ENCODE assay signal across 23 mouse cellular contexts in genomic region chr2:31656374-31656773, GRCm38 (mm10). TPM values are rescaled to one million over a fixed set of nuclear protein-coding genes. Genes with fewer than 3 reads are reported as not detected.
DNase-seq lines count a peak whose midpoint lies in the region; ATAC-seq and TF ChIP-seq lines count a peak whose summit lies in the region.
"Had no signal": no experiment of that assay in that cellular context is flagged by ENCODE, and none has a peak within 500 bp of the region (broad histone marks: within the 10 kb centered on the region; RNA-seq: fewer than 3 reads in every experiment).

No protein-coding gene starts in this region.

- no peaks in the 10 kb centered on the region for H3K9me3 ChIP-seq in embryonic facial prominence, embryonic 11.5 days (replicated peaks; ENCODE audit: control insufficient read depth, low read length)
- peaks cover 7% of the 10 kb centered on the region; the same call in 1 of the 2 replicates for H3K9me3 ChIP-seq in embryonic facial prominence, embryonic 10.5 days
- H3K9me3 ChIP-seq in midbrain, embryonic 11.5 days (ENCODE audit: control insufficient read depth, low read length), result no peaks in the 10 kb centered on the region
- no peaks in the 10 kb centered on the region for H3K9me3 ChIP-seq in midbrain, postnatal 0 days (ENCODE audit: low read length)

- DNase-seq in embryonic facial prominence, embryonic 11.5 days (ENCODE audit: low spot score), result no peak
- no peak for DNase-seq in embryonic facial prominence, embryonic 10.5 days (ENCODE audit: low spot score)
- DNase-seq in midbrain, embryonic 11.5 days (ENCODE audit: low spot score, missing footprints), result peak; percentile 81
- no peak for DNase-seq in midbrain, postnatal 0 days (ENCODE audit: low spot score)
- DNase-seq: adrenal gland, adult 2 months; adrenal gland, adult 8-10 months; adrenal gland, postnatal 10 days; adrenal gland, postnatal 14 days; adrenal gland, postnatal 25 days; adrenal gland, postnatal 36 days; B cell, adult 2 months; cerebellum, adult 11 months; cerebellum, adult 11-12 months; cerebellum, adult 18-20 months had no signal

- 87% methylated on average over 7 of the region's 7 CpGs for WGBS in embryonic facial prominence, embryonic 11.5 days
- WGBS in embryonic facial prominence, embryonic 10.5 days, result 84% methylated on average over 7 of the region's 7 CpGs
- WGBS in midbrain, embryonic 11.5 days, result 85% methylated on average over 7 of the region's 7 CpGs
- WGBS in midbrain, postnatal 0 days, result 88% methylated on average over 7 of the region's 7 CpGs

- peak; percentile 51; the same call in 1 of the 2 replicates for ATAC-seq in embryonic facial prominence, embryonic 11.5 days (replicated peaks; ENCODE audit: insufficient number of reproducible peaks, low FRiP score, low TSS enrichment, low read depth)
- no peak for ATAC-seq in midbrain, embryonic 11.5 days (ENCODE audit: low FRiP score)
- no peak for ATAC-seq in midbrain, postnatal 0 days (ENCODE audit: low FRiP score)
- ATAC-seq: activated CD4-positive, CD25-positive, alpha-beta regulatory T cell, adult 4 months; CD4-positive, CD25-positive, alpha-beta regulatory T cell, adult 4 months; Patski had no signal

- H3K4me3 ChIP-seq in embryonic facial prominence, embryonic 11.5 days (ENCODE audit: low read depth, low read length), result no peak overlapping the region
- H3K4me3 ChIP-seq in embryonic facial prominence, embryonic 10.5 days, result no peak overlapping the region
- H3K4me3 ChIP-seq in midbrain, embryonic 11.5 days (ENCODE audit: low read depth, low read length), result no peak overlapping the region
- H3K4me3 ChIP-seq in midbrain, postnatal 0 days (ENCODE audit: low read depth, low read length), result no peak overlapping the region

- no peaks in the 10 kb centered on the region for H3K36me3 ChIP-seq in embryonic facial prominence, embryonic 11.5 days (replicated peaks; ENCODE audit: control insufficient read depth, insufficient read depth, low read depth, low read length)
- no peaks in the 10 kb centered on the region for H3K36me3 ChIP-seq in embryonic facial prominence, embryonic 10.5 days (replicated peaks)
- H3K36me3 ChIP-seq in midbrain, embryonic 11.5 days (ENCODE audit: control insufficient read depth, insufficient read depth, low read length), result no peaks in the 10 kb centered on the region
- H3K36me3 ChIP-seq in midbrain, postnatal 0 days (ENCODE audit: insufficient read depth, low read length), result no peaks in the 10 kb centered on the region
- H3K36me3 ChIP-seq: G1E had no signal

- H3K27me3 ChIP-seq in embryonic facial prominence, embryonic 11.5 days (ENCODE audit: control insufficient read depth, insufficient read depth, low read length), result peaks cover 44% of the 10 kb centered on the region
- peaks cover 81% of the 10 kb centered on the region for H3K27me3 ChIP-seq in embryonic facial prominence, embryonic 10.5 days (replicated peaks; ENCODE audit: low read depth, poor library complexity, severe bottlenecking)
- peaks cover 66% of the 10 kb centered on the region for H3K27me3 ChIP-seq in midbrain, embryonic 11.5 days (ENCODE audit: control insufficient read depth, insufficient read depth, low read length)
- H3K27me3 ChIP-seq in midbrain, postnatal 0 days (ENCODE audit: insufficient read depth, low read length), result peaks cover 30% of the 10 kb centered on the region

- no peak overlapping the region for H3K4me2 ChIP-seq in embryonic facial prominence, embryonic 11.5 days (ENCODE audit: low read depth, low read length)
- H3K4me2 ChIP-seq in midbrain, embryonic 11.5 days, result no peak overlapping the region
- H3K4me2 ChIP-seq in midbrain, postnatal 0 days (ENCODE audit: low read depth, low read length, poor library complexity, severe bottlenecking), result no peak overlapping the region

- H3K9ac ChIP-seq in embryonic facial prominence, embryonic 11.5 days (replicated peaks; ENCODE audit: low read length), result no peak overlapping the region
- no peak overlapping the region for H3K9ac ChIP-seq in midbrain, embryonic 11.5 days (ENCODE audit: low read length)
- H3K9ac ChIP-seq in midbrain, postnatal 0 days (replicated peaks; ENCODE audit: low read length, poor library complexity, severe bottlenecking), result no peak overlapping the region

- H3K4me1 ChIP-seq in embryonic facial prominence, embryonic 11.5 days (ENCODE audit: control insufficient read depth, insufficient read depth, low read length), result peaks cover 7% of the 10 kb centered on the region; the same call in 1 of the 2 replicates
- H3K4me1 ChIP-seq in embryonic facial prominence, embryonic 10.5 days, result peaks cover 16% of the 10 kb centered on the region
- peaks cover 10% of the 10 kb centered on the region for H3K4me1 ChIP-seq in midbrain, embryonic 11.5 days (ENCODE audit: control insufficient read depth, insufficient read depth, low read length)
- H3K4me1 ChIP-seq in midbrain, postnatal 0 days (ENCODE audit: insufficient read depth, low read length), result no peaks in the 10 kb centered on the region

- no peak for TF ChIP-seq CTCF in midbrain, postnatal 0 days (IDR thresholded peaks at IDR 0.05)

- no peak overlapping the region for H3K27ac ChIP-seq in embryonic facial prominence, embryonic 11.5 days (replicated peaks; ENCODE audit: low read depth, low read length)
- no peak overlapping the region for H3K27ac ChIP-seq in embryonic facial prominence, embryonic 10.5 days (replicated peaks)
- H3K27ac ChIP-seq in midbrain, embryonic 11.5 days (ENCODE audit: low read depth, low read length), result no peak overlapping the region
- H3K27ac ChIP-seq in midbrain, postnatal 0 days (ENCODE audit: low read depth, low read length), result no peak overlapping the region

RNA-seq across cellular contexts. Expression of gene Exosc2, which starts 14.1 kb away (rescaled TPM):
- 77.3 and 82.1 TPM in 2 replicates for polyA plus RNA-seq in embryonic facial prominence, embryonic 11.5 days (2014; fragmentation: Nextera tagmentation; extraction: Ambion mirVana)
- polyA plus RNA-seq in embryonic facial prominence, embryonic 10.5 days (2016; fragmentation: Nextera tagmentation; extraction: Ambion mirVana), result 107 and 112 TPM in 2 replicates
- polyA plus RNA-seq in midbrain, embryonic 11.5 days (2014; fragmentation: Nextera tagmentation; extraction: Ambion mirVana), result 70.1 and 70.2 TPM in 2 replicates
- total RNA-seq in midbrain, postnatal 0 days (2014; rRNA removed), result 26.7 and 27.4 TPM in 2 replicates
- 32.2 and 36.8 TPM in 2 replicates for polyA plus RNA-seq in midbrain, postnatal 0 days (2015; fragmentation: Nextera tagmentation; extraction: Ambion mirVana)

RNA-seq across cellular contexts. Expression of gene Prdm12, which starts 16.5 kb away (rescaled TPM):
- 4.5 and 6.2 TPM in 2 replicates for polyA plus RNA-seq in embryonic facial prominence, embryonic 11.5 days (2014; fragmentation: Nextera tagmentation; extraction: Ambion mirVana)
- polyA plus RNA-seq in embryonic facial prominence, embryonic 10.5 days (2016; fragmentation: Nextera tagmentation; extraction: Ambion mirVana), result 6.9 and 7.2 TPM in 2 replicates
- 11.3 and 11.7 TPM in 2 replicates for polyA plus RNA-seq in midbrain, embryonic 11.5 days (2014; fragmentation: Nextera tagmentation; extraction: Ambion mirVana)
- 0.99 and 1.4 TPM in 2 replicates for total RNA-seq in midbrain, postnatal 0 days (2014; rRNA removed)
- 1.9 and 2.4 TPM in 2 replicates for polyA plus RNA-seq in midbrain, postnatal 0 days (2015; fragmentation: Nextera tagmentation; extraction: Ambion mirVana)
- total RNA-seq: adrenal gland, adult 18-20 months; adrenal gland, adult 2 months; adrenal gland, postnatal 10 days; adrenal gland, postnatal 14 days; adrenal gland, postnatal 25 days; adrenal gland, postnatal 36 days; adrenal gland, postnatal 4 days; CH12.LX; MEL had no signal
- polyA plus RNA-seq: activated CD4-positive, CD25-positive, alpha-beta regulatory T cell, adult 4 months; adrenal gland, adult 2 months; C2C12; CD4-positive, CD25-positive, alpha-beta regulatory T cell, adult 4 months; G1E; Patski had no signal

RNA-seq across cellular contexts. Expression of gene Abl1, which starts 31.8 kb away (rescaled TPM):
- polyA plus RNA-seq in embryonic facial prominence, embryonic 11.5 days (2014; fragmentation: Nextera tagmentation; extraction: Ambion mirVana), result 39.5 and 41.2 TPM in 2 replicates
- 62.8 and 64.8 TPM in 2 replicates for polyA plus RNA-seq in embryonic facial prominence, embryonic 10.5 days (2016; fragmentation: Nextera tagmentation; extraction: Ambion mirVana)
- 28.4 and 33.0 TPM in 2 replicates for polyA plus RNA-seq in midbrain, embryonic 11.5 days (2014; fragmentation: Nextera tagmentation; extraction: Ambion mirVana)
- 44.9 and 50.1 TPM in 2 replicates for total RNA-seq in midbrain, postnatal 0 days (2014; rRNA removed)
- polyA plus RNA-seq in midbrain, postnatal 0 days (2015; fragmentation: Nextera tagmentation; extraction: Ambion mirVana), result 13.1 and 13.8 TPM in 2 replicates
